Mouse (Mus musculus): ENCODE measurements at regions not wholly inside any gene's neighbourhood (a gene's known extent, or its start where the extent isn't known, plus 50 kb on each side); places are given as distances from the start of the nearest gene placed in this dataset.

DNA sequence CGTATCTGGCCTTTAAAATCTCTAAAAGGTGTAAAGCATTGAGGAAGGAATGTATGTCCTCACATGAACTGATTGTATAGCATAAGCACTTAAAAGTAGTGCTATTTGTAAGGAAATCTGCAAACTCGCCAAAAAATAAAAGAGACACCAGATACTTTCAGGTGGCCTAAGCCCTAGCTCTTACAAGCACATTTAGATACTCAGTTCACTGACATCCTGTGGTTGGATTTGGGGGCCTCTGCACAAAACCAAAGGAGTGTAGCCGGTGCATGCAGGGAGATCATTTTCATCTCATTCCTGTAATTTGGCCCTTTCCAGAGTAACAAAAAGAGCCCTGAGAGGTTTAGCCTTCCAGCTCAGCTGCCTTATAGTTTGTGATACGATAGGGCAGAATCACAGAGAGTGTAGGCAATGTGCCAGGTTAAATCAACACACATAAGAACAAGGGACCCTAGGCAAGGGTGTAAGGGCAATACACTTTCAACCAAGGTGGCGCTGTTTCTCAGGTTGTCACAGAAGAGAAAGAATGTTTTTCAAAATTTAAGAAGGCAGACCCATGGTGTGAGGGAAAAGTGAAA lies 77.5 kb upstream of the Csl start:
- 71% methylated on average over 5 of the region's 5 CpGs for WGBS (ENCODE audit: insufficient replicate concordance)
- Histone ChIP-seq H3K9ac (no peak overlapping the region), H3K4me3 (replicated peaks) (no peak overlapping the region), H3K27ac (no peak overlapping the region), H3K9me3 (replicated peaks) (no peaks in the 10 kb centered on the region; the same call in 1 of the 2 replicates), H3K4me2 (no peak overlapping the region), H3K27me3 (no peaks in the 10 kb centered on the region), H3K4me1 (replicated peaks) (no peaks in the 10 kb centered on the region), H3K36me3 (no peaks in the 10 kb centered on the region)
- DNase-seq: no peak
- no peak for ATAC-seq (ENCODE audit: low read depth)

DNA sequence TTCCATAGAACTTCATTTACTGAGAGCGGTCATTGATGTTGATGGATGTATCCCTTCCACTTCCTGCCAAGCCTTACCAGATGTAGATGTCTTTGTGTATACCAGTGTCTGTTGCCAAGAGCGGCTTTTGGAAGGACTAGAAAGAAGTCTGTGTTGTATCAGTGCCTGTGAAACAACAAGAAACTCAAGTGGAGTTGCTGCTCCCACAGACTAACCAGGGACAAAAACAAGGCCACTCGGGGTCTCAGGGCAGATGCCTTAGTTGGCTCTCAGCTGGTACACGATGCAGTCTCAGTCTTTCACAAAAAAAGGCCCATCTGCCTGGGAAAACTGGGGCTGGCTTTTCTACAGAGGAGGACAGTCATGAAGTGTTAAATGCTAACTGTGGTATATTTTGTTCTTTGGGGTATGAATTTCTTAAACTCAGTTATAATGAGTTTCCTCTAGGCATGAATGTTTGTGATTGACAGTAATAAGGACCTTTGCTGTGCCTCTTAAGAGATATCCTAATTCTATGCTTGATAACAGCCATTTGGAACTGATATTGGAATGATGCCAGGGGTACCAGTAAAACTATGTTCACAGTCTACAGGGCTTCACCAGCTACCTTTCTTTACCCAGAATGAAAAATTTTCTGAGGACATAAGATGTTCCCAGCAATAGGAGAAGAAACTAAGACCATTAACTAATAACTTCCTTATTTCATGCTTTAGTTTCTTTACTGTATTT lies 75.6 kb upstream of the Csl start:
- ATAC-seq (ENCODE audit: low read depth) (no peak), DNase-seq (no peak)
- Histone ChIP-seq H3K4me3 (replicated peaks) (no peak overlapping the region), H3K27me3 (no peaks in the 10 kb centered on the region), H3K9ac (no peak overlapping the region), H3K4me2 (no peak overlapping the region), H3K27ac (no peak overlapping the region), H3K4me1 (replicated peaks) (no peaks in the 10 kb centered on the region), H3K36me3 (no peaks in the 10 kb centered on the region), H3K9me3 (replicated peaks) (no peaks in the 10 kb centered on the region)
- 48% methylated on average over 4 of the region's 4 CpGs for WGBS (ENCODE audit: insufficient replicate concordance)

DNA sequence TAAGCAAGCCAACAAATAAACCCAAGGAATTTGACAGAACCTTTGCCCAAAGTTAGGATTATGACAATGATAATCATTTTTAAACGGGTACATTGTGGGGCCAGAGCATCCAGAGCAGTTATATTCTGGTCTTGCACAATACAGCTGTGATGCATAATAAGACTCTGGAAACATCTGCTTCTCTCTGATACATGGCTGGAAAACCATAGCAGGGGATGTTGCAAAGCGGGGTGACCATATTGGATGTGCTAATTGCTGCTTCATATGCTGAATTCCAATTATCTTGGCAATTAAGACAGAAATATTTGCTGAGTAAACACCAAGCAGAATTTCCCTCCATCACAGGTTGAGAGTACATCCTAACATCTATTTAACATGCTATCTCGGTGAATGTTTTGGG lies 70.5 kb upstream of the Csl start:
- no peak overlapping the region for H3K27ac ChIP-seq
- H3K4me1 ChIP-seq (replicated peaks): no peaks in the 10 kb centered on the region
- H3K4me2 ChIP-seq: no peak overlapping the region
- H3K27me3 ChIP-seq: no peaks in the 10 kb centered on the region
- no peaks in the 10 kb centered on the region for H3K36me3 ChIP-seq
- H3K4me3 ChIP-seq (replicated peaks): no peak overlapping the region
- no peak overlapping the region for H3K9ac ChIP-seq
- H3K9me3 ChIP-seq (replicated peaks): no peaks in the 10 kb centered on the region
- WGBS (ENCODE audit: insufficient replicate concordance): 65% methylated on average over 3 of the region's 3 CpGs
- DNase-seq: no peak
- ATAC-seq (ENCODE audit: low read depth): no peak

DNA sequence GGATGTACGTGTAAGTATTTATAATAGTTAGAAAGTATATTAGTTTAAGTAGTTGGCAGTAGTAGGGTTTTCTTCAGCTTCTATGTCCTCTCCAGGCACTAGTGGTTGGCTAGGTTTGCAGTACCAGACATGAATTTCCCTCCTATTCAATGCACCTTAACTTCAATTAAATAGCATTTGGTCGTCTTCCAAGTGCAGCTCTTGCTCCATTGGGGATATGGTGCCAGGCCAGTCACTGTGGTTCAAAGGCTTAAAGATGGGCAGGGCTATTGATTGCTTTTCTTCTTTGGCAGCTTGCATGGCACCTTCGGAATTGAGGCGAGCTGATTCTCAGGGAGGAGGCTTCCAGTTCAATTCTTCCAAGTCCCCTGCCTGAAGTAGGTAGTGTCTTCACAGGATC lies 68.0 kb upstream of the Csl start:
- Histone ChIP-seq H3K36me3 (no peaks in the 10 kb centered on the region), H3K4me3 (replicated peaks) (no peak overlapping the region), H3K4me2 (no peak overlapping the region), H3K9ac (no peak overlapping the region), H3K27me3 (no peaks in the 10 kb centered on the region), H3K4me1 (replicated peaks) (no peaks in the 10 kb centered on the region), H3K9me3 (replicated peaks) (no peaks in the 10 kb centered on the region), H3K27ac (no peak overlapping the region)
- 47% methylated on average over 4 of the region's 4 CpGs for WGBS (ENCODE audit: insufficient replicate concordance)
- ATAC-seq (ENCODE audit: low read depth): no peak
- no peak for DNase-seq

DNA sequence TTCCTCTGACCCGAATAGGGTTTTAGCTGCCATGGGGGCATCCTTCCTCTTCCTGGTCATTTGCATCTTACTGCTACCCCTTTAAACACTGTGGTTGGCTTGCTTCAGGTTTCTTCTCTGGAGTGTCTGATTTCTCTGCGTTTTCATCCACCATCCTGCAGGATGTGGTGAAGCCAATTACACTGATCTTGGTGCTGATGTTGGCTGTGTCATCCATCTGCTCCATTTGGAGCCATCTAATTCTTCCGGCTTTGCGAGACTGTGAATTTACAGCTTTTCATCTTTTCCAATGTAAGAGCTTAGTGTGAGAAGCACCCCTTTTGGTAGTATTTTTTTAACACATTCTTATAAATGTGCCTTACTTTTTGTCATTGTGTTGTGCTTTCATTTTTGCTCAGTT lies 66.4 kb upstream of the Csl start:
- Histone ChIP-seq H3K27ac (no peak overlapping the region), H3K9ac (no peak overlapping the region), H3K4me2 (no peak overlapping the region), H3K4me1 (replicated peaks) (no peaks in the 10 kb centered on the region), H3K36me3 (no peaks in the 10 kb centered on the region), H3K27me3 (no peaks in the 10 kb centered on the region), H3K9me3 (replicated peaks) (no peaks in the 10 kb centered on the region), H3K4me3 (replicated peaks) (no peak overlapping the region)
- no peak for DNase-seq
- 60% methylated on average over 4 of the region's 4 CpGs for WGBS (ENCODE audit: insufficient replicate concordance)
- no peak for ATAC-seq (ENCODE audit: low read depth)

DNA sequence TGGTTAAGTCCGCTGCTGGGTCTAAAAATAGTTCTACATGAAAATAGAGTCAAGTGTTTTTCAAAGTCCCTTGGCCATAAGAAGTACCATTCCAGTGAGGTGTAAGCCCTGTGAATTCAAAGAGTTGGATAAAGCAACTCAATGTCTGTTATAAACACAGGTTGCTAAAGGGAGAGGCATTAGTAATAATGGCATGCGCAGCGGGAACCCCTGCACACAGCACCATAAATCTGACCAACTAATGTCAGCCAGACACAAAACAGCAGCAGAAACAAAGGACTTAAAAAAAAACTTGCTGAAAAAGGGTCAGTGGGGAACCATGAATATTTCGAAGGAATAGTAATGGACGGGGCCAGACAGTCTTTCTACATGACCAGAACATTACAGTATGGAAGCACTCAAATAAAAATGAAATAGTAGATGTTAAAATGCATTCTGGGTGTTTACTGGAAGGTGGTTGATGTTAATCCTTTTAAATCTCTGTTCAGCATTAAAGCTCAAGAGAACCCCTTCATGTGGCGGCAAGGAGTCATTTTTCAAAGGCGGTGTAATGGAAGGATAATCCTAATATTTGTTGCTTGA lies 52.7 kb upstream of the Csl start:
- Histone ChIP-seq H3K9me3 (replicated peaks) (no peaks in the 10 kb centered on the region), H3K9ac (no peak overlapping the region), H3K27me3 (no peaks in the 10 kb centered on the region), H3K36me3 (no peaks in the 10 kb centered on the region), H3K4me3 (replicated peaks) (no peak overlapping the region), H3K4me2 (no peak overlapping the region), H3K4me1 (replicated peaks) (no peaks in the 10 kb centered on the region), H3K27ac (no peak overlapping the region)
- ATAC-seq (ENCODE audit: low read depth) (no peak), DNase-seq (no peak)
- WGBS (ENCODE audit: insufficient replicate concordance): 77% methylated on average over 7 of the region's 7 CpGs

DNA sequence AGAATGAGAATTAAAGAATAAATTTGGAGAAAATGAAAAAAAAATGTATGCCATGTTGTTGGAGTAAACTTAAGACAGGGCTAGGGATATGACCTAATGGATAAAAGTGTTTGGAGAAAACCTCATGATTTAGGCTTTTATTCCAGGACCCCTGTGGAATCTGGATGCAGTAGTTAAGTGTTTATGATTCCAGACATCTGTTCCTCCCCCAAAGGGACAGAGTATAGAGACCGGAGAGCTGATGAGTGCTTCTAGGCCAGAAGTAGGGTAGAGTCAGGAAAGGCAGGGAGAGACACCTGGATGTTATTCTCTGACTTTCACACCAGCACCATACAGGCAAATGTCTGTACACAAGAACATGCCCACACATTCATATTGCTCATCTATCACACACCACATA lies 52.0 kb upstream of the Csl start:
- no peaks in the 10 kb centered on the region for H3K27me3 ChIP-seq
- H3K9me3 ChIP-seq (replicated peaks): no peaks in the 10 kb centered on the region
- WGBS (ENCODE audit: insufficient replicate concordance): 76% methylated on average over 1 of the region's 1 CpGs
- no peak overlapping the region for H3K4me2 ChIP-seq
- H3K36me3 ChIP-seq: no peaks in the 10 kb centered on the region
- no peaks in the 10 kb centered on the region for H3K4me1 ChIP-seq (replicated peaks)
- no peak overlapping the region for H3K27ac ChIP-seq
- H3K4me3 ChIP-seq (replicated peaks): no peak overlapping the region
- DNase-seq (no peak), ATAC-seq (ENCODE audit: low read depth) (no peak)
- no peak overlapping the region for H3K9ac ChIP-seq

Measured in liver, embryonic 13.5 days (tissue).